Mouse (Mus musculus) liver, embryonic 14.5 days (tissue): ENCODE results near the gene Alg14.

Experiments
- CTCF ChIP-seq: IDR thresholded peaks from 2 replicates; pipeline ENCODE4 v1.5.1; 2016; ENCODE audit warnings: antibody characterized with exemption, low read depth, control low read depth
- EP300 ChIP-seq: IDR thresholded peaks from 2 replicates; pipeline ENCODE4 v1.6.1; 2016; ENCODE audit warnings: antibody characterized with exemption, low read depth

DNA sequence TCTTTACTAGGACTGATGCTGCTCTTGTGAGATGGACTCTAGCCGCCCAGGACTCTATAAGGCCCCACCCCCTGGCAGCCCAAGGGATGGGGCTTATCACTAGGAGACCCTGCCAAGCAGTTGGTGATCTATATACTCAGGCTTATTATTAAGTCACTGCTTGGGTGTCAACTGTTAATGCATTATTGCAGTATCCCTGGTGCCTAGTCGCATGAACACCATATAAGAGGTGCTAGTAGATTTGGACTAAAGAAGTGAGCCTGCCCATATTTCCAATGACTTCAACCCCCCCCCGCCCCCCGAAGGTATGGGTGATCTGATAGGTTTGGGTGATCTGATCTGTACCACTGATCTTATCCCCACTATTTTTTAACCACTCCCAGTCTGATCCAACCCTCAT, 8.6 kb upstream of the Alg14 start, which contains the start of gene Tmem56:
- TF ChIP-seq EP300 (no peak), CTCF (no peak)
